Mouse (Mus musculus) embryonic facial prominence, embryonic 14.5 days (tissue): ENCODE measurements around the gene Mmp9. TPM values are rescaled to one million over a fixed set of nuclear protein-coding genes. Genes with fewer than 3 reads are reported as not detected.

Experiments used
- ATAC-seq: fragments of 200-750 bp; cut with Nextera tagmentation; 2 replicates; pipeline ENCODE4 v1.8.0; 2017; ENCODE audit warnings: low read depth, moderate number of reproducible peaks, moderate TSS enrichment
- DNase-seq: peaks from one replicate; pipeline ENCODE4 v3.0.0-alpha.2; 2015; ENCODE audit warnings: low spot score
- H3K27ac ChIP-seq: fragments of 300-500 bp; sonication (generic); replicated peaks from 2 replicates; pipeline ENCODE4 v1.5.1; 2014; ENCODE audit warnings: low read depth, mild to moderate bottlenecking, low read length, moderate library complexity
- H3K27me3 ChIP-seq: fragments of 300-500 bp; sonication (generic); replicated peaks from 2 replicates; pipeline ENCODE4 v1.6.1; 2014; ENCODE audit warnings: low read length; ENCODE audit not compliant: control insufficient read depth, insufficient read depth
- H3K36me3 ChIP-seq: fragments of 300-500 bp; sonication (generic); 2 replicates; pipeline ENCODE4 v1.6.1; 2014; ENCODE audit warnings: low read length, mixed read lengths; ENCODE audit not compliant: control insufficient read depth, insufficient read depth
- H3K4me1 ChIP-seq: fragments of 300-500 bp; sonication (generic); 2 replicates; pipeline ENCODE4 v1.6.1; 2014; ENCODE audit warnings: antibody characterized with exemption, low read length; ENCODE audit not compliant: control insufficient read depth, insufficient read depth
- H3K4me2 ChIP-seq: fragments of 300-500 bp; sonication (generic); 2 replicates; pipeline ENCODE4 v1.6.1; 2014; ENCODE audit warnings: low read depth, mild to moderate bottlenecking, low read length, moderate library complexity, mixed read lengths
- H3K4me3 ChIP-seq: fragments of 300-500 bp; sonication (generic); 2 replicates; pipeline ENCODE4 v1.5.1; 2014; ENCODE audit warnings: low read depth, mild to moderate bottlenecking, low read length
- H3K9ac ChIP-seq: fragments of 300-500 bp; sonication (generic); 2 replicates; pipeline ENCODE4 v1.6.1; 2014; ENCODE audit warnings: low read depth, mild to moderate bottlenecking, low read length, moderate library complexity, mixed read lengths
- H3K9me3 ChIP-seq: fragments of 300-500 bp; sonication (generic); 2 replicates; pipeline ENCODE4 v1.6.1; 2016; ENCODE audit warnings: low read length; ENCODE audit not compliant: control insufficient read depth
- WGBS: fragments of 180-500 bp; shearing (Covaris S2); extraction: QIAGEN DNeasy Blood & Tissue Kit; methylation state at CpG from one replicate; pipeline ENCODE4 v1.1.7; 2014; 5-methylcytosine and 5-hydroxymethylcytosine counted together
- polyA plus RNA-seq: library from polyadenylated mRNA; unstranded; fragments of >200 nt; fragmentation: Nextera tagmentation; extraction: Ambion mirVana; gene quantifications from 2 replicates; pipeline ENCODE4 v1.2.1, GENCODE M21; 2014

Gene Mmp9
- polyA plus RNA-seq, 1 experiment from 2014 or later = 52.0 TPM

- Histone ChIP-seq H3K27ac (peak overlapping the region; percentile 99), H3K27me3 (no peaks in the 10 kb centered on the region), H3K36me3 (peaks cover 39% of the 10 kb centered on the region), H3K4me1 (peaks cover 15% of the 10 kb centered on the region), H3K4me3 (peak overlapping the region; percentile 88), H3K9ac (peak overlapping the region; percentile 95), H3K9me3 (peaks cover 5% of the 10 kb centered on the region), H3K4me2 (peak overlapping the region; percentile 65)
- 4% methylated on average over 37 of the region's 37 CpGs for WGBS
- ATAC-seq (peak; percentile 1; the same call in 1 of the 2 replicates), DNase-seq (no peak)
These were observed 30.1 kb upstream of the Mmp9 start for GRCm38 (mm10) chr2:164910360-164911061.

GRCm38 (mm10) chr2:164911086-164912048 is 29.2 kb upstream of the Mmp9 start, which contains the start of gene Zfp335:
Gene Zfp335, minus strand, starts transcription at chr2:164911757.
- Histone ChIP-seq H3K36me3 (peaks cover 31% of the 10 kb centered on the region), H3K9ac (peak within 1 kb of the TSS; percentile 95), H3K27me3 (no peaks in the 10 kb centered on the region), H3K4me1 (peaks cover 15% of the 10 kb centered on the region), H3K27ac (peak within 1 kb of the TSS; percentile 99), H3K9me3 (peaks cover under 1% of the 10 kb centered on the region; the same call in 1 of the 2 replicates), H3K4me3 (peak within 1 kb of the TSS; percentile 88), H3K4me2 (peak within 1 kb of the TSS; percentile 65)
- DNase-seq = peak; percentile 97
- peak; percentile 90 for ATAC-seq
- under 1% methylated on average over 57 of the region's 91 CpGs for WGBS

GRCm38 (mm10) chr2:164912151-164912550 is 28.4 kb upstream of the Mmp9 start:
- Histone ChIP-seq H3K27me3 (no peaks in the 10 kb centered on the region), H3K4me2 (peak overlapping the region; percentile 65), H3K4me1 (peaks cover 15% of the 10 kb centered on the region), H3K4me3 (peak overlapping the region; percentile 88), H3K27ac (peak overlapping the region; percentile 99), H3K36me3 (peaks cover 23% of the 10 kb centered on the region), H3K9me3 (no peaks in the 10 kb centered on the region), H3K9ac (peak overlapping the region; percentile 95)
- WGBS = 8% methylated on average over 12 of the region's 12 CpGs
- ATAC-seq (peak; percentile 16), DNase-seq (peak; percentile 70)

- Histone ChIP-seq H3K4me3 (peak overlapping the region; percentile 88), H3K27me3 (no peaks in the 10 kb centered on the region), H3K9me3 (no peaks in the 10 kb centered on the region), H3K9ac (peak overlapping the region; percentile 95; the same call in 1 of the 2 replicates), H3K36me3 (peaks cover 16% of the 10 kb centered on the region), H3K4me1 (peaks cover 15% of the 10 kb centered on the region), H3K4me2 (peak overlapping the region; percentile 65; the same call in 1 of the 2 replicates), H3K27ac (peak overlapping the region; percentile 99)
- ATAC-seq (no peak), DNase-seq (no peak)
- WGBS = 91% methylated on average over 8 of the region's 9 CpGs
These were observed 27.7 kb upstream of the Mmp9 start for GRCm38 (mm10) chr2:164912749-164913427.

- Histone ChIP-seq H3K27me3 (no peaks in the 10 kb centered on the region), H3K27ac (no peak overlapping the region), H3K9me3 (no peaks in the 10 kb centered on the region), H3K9ac (no peak overlapping the region), H3K4me2 (no peak overlapping the region), H3K4me1 (peaks cover 15% of the 10 kb centered on the region), H3K36me3 (peaks cover 10% of the 10 kb centered on the region), H3K4me3 (no peak overlapping the region)
- WGBS = 84% methylated on average over 2 of the region's 2 CpGs
- ATAC-seq (no peak), DNase-seq (no peak)
These were observed 27.2 kb upstream of the Mmp9 start for GRCm38 (mm10) chr2:164913428-164913786.

GRCm38 (mm10) chr2:164916820-164917219 is 23.8 kb upstream of the Mmp9 start:
- peaks cover 5% of the 10 kb centered on the region; the same call in 1 of the 2 replicates for H3K4me1 ChIP-seq
- WGBS = 72% methylated on average over 5 of the region's 5 CpGs
- DNase-seq (no peak), ATAC-seq (no peak)
- no peak overlapping the region for H3K9ac ChIP-seq
- no peak overlapping the region for H3K4me3 ChIP-seq
- no peaks in the 10 kb centered on the region for H3K9me3 ChIP-seq
- no peak overlapping the region for H3K27ac ChIP-seq
- H3K4me2 ChIP-seq = no peak overlapping the region
- H3K27me3 ChIP-seq = no peaks in the 10 kb centered on the region
- peaks cover 9% of the 10 kb centered on the region; the same call in 1 of the 2 replicates for H3K36me3 ChIP-seq

GRCm38 (mm10) chr2:164917371-164917770 is 23.2 kb upstream of the Mmp9 start:
- Histone ChIP-seq H3K4me1 (peaks cover 2% of the 10 kb centered on the region; the same call in 1 of the 2 replicates), H3K27ac (no peak overlapping the region), H3K4me2 (no peak overlapping the region), H3K9me3 (no peaks in the 10 kb centered on the region), H3K4me3 (no peak overlapping the region), H3K36me3 (peaks cover 9% of the 10 kb centered on the region; the same call in 1 of the 2 replicates), H3K27me3 (no peaks in the 10 kb centered on the region), H3K9ac (no peak overlapping the region)
- ATAC-seq (no peak), DNase-seq (no peak)
- 54% methylated on average over 10 of the region's 10 CpGs for WGBS

GRCm38 (mm10) chr2:164918325-164918724 is 22.3 kb upstream of the Mmp9 start:
- WGBS = 62% methylated on average over 4 of the region's 5 CpGs
- DNase-seq (no peak), ATAC-seq (no peak)
- no peak overlapping the region for H3K4me3 ChIP-seq
- H3K4me1 ChIP-seq = no peaks in the 10 kb centered on the region
- H3K4me2 ChIP-seq = no peak overlapping the region
- no peak overlapping the region for H3K9ac ChIP-seq
- peaks cover 9% of the 10 kb centered on the region; the same call in 1 of the 2 replicates for H3K36me3 ChIP-seq
- no peaks in the 10 kb centered on the region for H3K27me3 ChIP-seq
- H3K27ac ChIP-seq = no peak overlapping the region
- no peaks in the 10 kb centered on the region for H3K9me3 ChIP-seq
